Mouse (Mus musculus): ENCODE data around the gene Atp2a3. TPM values are rescaled to one million over a fixed set of nuclear protein-coding genes. Genes with fewer than 3 reads are reported as not detected.

Atp2a3 gene
- polyA plus RNA-seq, 1 experiment: 0.54 TPM

DNA sequence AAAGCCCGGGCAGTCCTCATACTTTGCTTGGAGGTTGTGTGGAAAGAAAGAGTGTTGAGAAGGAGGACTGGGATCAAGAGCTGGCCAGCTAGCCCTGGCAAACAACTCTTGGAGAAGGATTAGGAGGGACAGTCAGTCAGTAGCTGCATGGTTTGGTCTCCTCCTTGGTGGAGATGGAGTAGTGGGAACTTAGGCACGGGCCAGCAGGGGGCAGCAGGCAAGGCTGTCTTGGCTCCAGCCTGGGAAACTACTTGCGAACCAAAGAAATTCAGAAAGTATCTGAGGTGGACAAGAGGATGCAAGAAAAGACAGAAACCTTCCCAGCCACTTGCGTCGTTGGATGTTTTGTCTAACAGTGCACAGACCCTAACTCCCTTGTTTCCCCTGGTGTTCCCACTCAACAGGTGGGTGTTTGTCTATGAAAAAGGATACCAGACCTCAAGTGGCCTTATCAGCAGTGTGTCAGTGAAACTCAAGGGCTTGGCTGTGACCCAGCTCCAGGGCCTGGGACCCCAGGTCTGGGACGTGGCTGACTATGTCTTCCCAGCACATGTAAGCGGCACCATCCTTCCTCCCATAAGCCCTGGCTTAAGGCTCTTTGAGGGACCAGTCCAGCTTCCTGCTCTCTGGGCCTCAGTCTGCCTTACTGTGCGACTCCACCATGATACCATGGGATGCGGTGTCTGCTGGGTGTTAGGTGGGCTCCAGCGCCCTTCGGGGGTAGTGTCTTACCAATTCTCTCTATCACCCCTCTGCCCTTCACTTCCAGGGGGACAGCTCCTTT lies 46.9 kb downstream of the Atp2a3 start:
- no peak overlapping the region for H3K4me3 ChIP-seq (ENCODE audit: insufficient read depth, poor library complexity, severe bottlenecking)
- TF ChIP-seq MYOD1 (IDR thresholded peaks at IDR 0.05; ENCODE audit: control insufficient read depth, insufficient read length, low read depth) (no peak), CTCF (IDR thresholded peaks at IDR 0.05; ENCODE audit: control insufficient read depth, insufficient read depth, insufficient read length) (peak; percentile 68), MAX (IDR thresholded peaks at IDR 0.05) (no peak), USF1 (IDR thresholded peaks at IDR 0.05; ENCODE audit: low read depth) (no peak)

DNA sequence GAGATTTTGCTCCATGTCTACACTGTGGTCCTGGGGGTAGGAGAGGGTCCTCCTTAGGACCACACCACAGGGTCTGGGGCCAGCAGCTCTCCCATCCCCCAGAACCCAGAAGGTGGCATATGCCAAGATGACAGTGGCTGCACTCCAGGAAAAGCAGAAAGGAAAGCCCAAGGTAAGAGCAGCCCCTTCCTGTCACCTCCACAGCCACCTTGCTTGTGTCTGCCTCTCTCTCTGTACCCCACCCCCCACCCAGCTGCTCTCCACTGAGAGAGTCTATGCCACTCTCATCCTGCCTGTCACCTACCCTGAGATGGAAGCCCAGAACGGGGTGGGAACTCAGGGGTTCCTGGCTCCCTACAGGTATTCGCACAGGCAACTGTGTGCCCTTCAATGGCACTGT lies 47.9 kb downstream of the Atp2a3 start:
- no peaks in the 10 kb centered on the region for H3K79me3 ChIP-seq (ENCODE audit: low read depth)
- no peak overlapping the region for H3K4me3 ChIP-seq (ENCODE audit: insufficient read depth, poor library complexity, severe bottlenecking)
- no peak overlapping the region for H3ac ChIP-seq (ENCODE audit: control insufficient read depth, insufficient read length, low read depth)
- no peaks in the 10 kb centered on the region for H3K36me3 ChIP-seq (ENCODE audit: control insufficient read depth, insufficient read depth)
- TF ChIP-seq USF1 (IDR thresholded peaks at IDR 0.05; ENCODE audit: low read depth): no peak
- no peak for TF ChIP-seq MYOG (IDR thresholded peaks at IDR 0.05; ENCODE audit: control insufficient read depth, extremely low read depth, insufficient read length)
- no peak for TF ChIP-seq CTCF (IDR thresholded peaks at IDR 0.05; ENCODE audit: control insufficient read depth, insufficient read depth, insufficient read length)
- TF ChIP-seq MAX (IDR thresholded peaks at IDR 0.05): no peak
- TF ChIP-seq FOSL1 (IDR thresholded peaks at IDR 0.05; ENCODE audit: insufficient read depth, low read length, poor library complexity, severe bottlenecking): no peak
- no peak for TF ChIP-seq MYOD1 (IDR thresholded peaks at IDR 0.05; ENCODE audit: control insufficient read depth, insufficient read length, low read depth)
- TF ChIP-seq CEBPB (IDR thresholded peaks at IDR 0.05; ENCODE audit: low read depth): no peak
- H3K27me3 ChIP-seq (ENCODE audit: control insufficient read depth, insufficient read depth, insufficient read length): peaks cover 4% of the 10 kb centered on the region
- H3K79me2 ChIP-seq (ENCODE audit: control insufficient read depth, insufficient read depth): no peaks in the 10 kb centered on the region

More for the DNA sequence above, 46.9 kb downstream of the Atp2a3 start:
- H3K36me3 ChIP-seq (ENCODE audit: control insufficient read depth, insufficient read depth): no peaks in the 10 kb centered on the region
- H3K79me2 ChIP-seq (ENCODE audit: control insufficient read depth, insufficient read depth): no peaks in the 10 kb centered on the region
- no peaks in the 10 kb centered on the region for H3K79me3 ChIP-seq (ENCODE audit: low read depth)
- H3K27me3 ChIP-seq (ENCODE audit: control insufficient read depth, insufficient read depth, insufficient read length): peaks cover 4% of the 10 kb centered on the region
- H3ac ChIP-seq (ENCODE audit: control insufficient read depth, insufficient read length, low read depth): no peak overlapping the region

DNA sequence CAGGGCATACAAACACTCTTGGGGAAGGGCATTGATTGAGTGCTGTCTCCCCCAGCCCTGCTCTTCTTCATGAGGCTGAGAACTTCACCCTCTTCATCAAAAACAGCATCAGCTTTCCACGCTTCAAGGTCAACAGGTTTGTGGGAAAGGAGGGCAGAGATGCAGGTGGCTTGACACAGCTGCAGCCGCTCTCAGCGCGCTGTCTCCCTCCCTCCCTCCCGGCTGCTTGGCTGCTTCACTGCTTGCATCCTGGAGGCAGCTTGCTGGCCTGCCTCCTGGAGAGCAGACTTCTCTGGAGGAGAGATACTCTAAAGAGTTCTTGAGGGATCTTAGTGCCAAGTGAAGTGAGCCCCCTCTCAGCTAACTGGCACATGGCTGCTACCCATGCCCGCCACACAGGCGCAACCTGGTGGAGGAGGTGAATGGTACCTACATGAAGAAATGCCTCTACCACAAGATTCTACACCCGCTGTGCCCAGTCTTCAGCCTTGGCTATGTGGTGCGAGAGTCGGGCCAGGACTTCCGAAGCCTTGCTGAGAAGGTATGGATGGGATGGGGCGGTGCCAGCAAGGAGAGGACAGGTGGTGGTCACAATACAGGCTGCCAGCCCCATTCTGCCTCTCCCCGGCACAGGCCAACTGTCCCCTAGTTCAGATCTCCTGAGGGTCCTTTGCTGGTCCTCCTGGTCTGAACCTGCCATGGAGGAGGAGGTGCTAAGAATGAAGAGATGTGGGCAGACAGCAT lies 48.7 kb downstream of the Atp2a3 start:
- Histone ChIP-seq H3K27me3 (ENCODE audit: control insufficient read depth, insufficient read depth, insufficient read length) (peaks cover 4% of the 10 kb centered on the region), H3K4me3 (ENCODE audit: insufficient read depth, poor library complexity, severe bottlenecking) (no peak overlapping the region), H3ac (ENCODE audit: control insufficient read depth, insufficient read length, low read depth) (no peak overlapping the region), H3K36me3 (ENCODE audit: control insufficient read depth, insufficient read depth) (no peaks in the 10 kb centered on the region), H3K79me3 (ENCODE audit: low read depth) (no peaks in the 10 kb centered on the region), H3K79me2 (ENCODE audit: control insufficient read depth, insufficient read depth) (no peaks in the 10 kb centered on the region)
- TF ChIP-seq MYOD1 (IDR thresholded peaks at IDR 0.05; ENCODE audit: control insufficient read depth, insufficient read length, low read depth) (no peak), MYOG (IDR thresholded peaks at IDR 0.05; ENCODE audit: control insufficient read depth, extremely low read depth, insufficient read length) (no peak), CEBPB (IDR thresholded peaks at IDR 0.05; ENCODE audit: low read depth) (no peak), MAX (IDR thresholded peaks at IDR 0.05) (no peak), USF1 (IDR thresholded peaks at IDR 0.05; ENCODE audit: low read depth) (no peak), FOSL1 (IDR thresholded peaks at IDR 0.05; ENCODE audit: insufficient read depth, low read length, poor library complexity, severe bottlenecking) (no peak), CTCF (IDR thresholded peaks at IDR 0.05; ENCODE audit: control insufficient read depth, insufficient read depth, insufficient read length) (no peak)

DNA sequence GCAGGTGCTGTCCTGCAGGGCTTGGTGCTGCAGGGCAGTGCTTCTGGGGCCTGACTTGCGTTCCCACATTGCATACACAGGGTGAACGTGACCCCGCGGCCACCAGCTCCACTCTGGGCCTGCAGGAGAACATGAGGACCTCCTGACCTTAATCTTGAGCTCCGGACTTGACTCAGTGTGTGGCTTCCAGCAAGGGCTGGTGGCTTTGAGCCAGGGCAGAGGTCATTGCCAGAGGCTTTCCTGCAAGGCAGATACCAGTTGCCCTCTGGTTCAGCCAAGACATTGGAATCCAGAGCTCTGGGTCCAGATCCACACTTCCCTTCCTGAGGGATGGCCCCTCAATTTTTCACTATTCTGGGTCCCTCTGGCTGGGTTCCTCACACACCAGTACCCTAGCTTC lies 53.0 kb downstream of the Atp2a3 start:
- H3K79me2 ChIP-seq (ENCODE audit: control insufficient read depth, insufficient read depth): no peaks in the 10 kb centered on the region
- TF ChIP-seq FOSL1 (IDR thresholded peaks at IDR 0.05; ENCODE audit: insufficient read depth, low read length, poor library complexity, severe bottlenecking): no peak
- TF ChIP-seq MYOG (IDR thresholded peaks at IDR 0.05; ENCODE audit: control insufficient read depth, extremely low read depth, insufficient read length): no peak
- no peak for TF ChIP-seq MYOD1 (IDR thresholded peaks at IDR 0.05; ENCODE audit: control insufficient read depth, insufficient read length, low read depth)
- H3K4me3 ChIP-seq (ENCODE audit: insufficient read depth, poor library complexity, severe bottlenecking): no peak overlapping the region
- H3K36me3 ChIP-seq (ENCODE audit: control insufficient read depth, insufficient read depth): no peaks in the 10 kb centered on the region
- no peaks in the 10 kb centered on the region for H3K79me3 ChIP-seq (ENCODE audit: low read depth)
- H3K27me3 ChIP-seq (ENCODE audit: control insufficient read depth, insufficient read depth, insufficient read length): peaks cover 4% of the 10 kb centered on the region
- H3ac ChIP-seq (ENCODE audit: control insufficient read depth, insufficient read length, low read depth): no peak overlapping the region

DNA sequence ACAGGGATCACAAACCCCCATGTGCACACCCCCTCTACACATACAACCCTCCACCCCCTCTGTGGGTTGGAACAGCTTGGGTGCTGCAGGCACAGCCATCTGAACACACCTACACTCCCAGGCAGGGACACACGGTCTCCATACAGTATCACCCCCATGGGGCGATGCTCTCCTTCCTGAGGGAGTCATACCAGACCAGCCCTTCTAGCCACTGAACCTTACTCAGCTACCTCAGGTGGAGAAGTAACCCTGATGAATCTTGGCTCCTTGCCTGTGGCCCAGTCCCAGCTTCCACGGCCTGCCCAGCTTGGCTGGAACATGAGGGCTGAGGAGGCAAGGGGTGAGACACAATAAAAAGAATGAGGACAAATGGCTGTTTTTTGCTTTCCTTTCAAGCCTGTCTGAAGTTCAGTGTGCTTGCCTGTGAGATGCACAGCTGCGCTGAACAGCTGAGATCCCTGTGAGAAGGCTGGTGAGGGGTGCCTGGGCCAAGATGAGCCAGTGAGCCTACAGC lies 53.9 kb downstream of the Atp2a3 start:
- Histone ChIP-seq H3K36me3 (ENCODE audit: control insufficient read depth, insufficient read depth) (no peaks in the 10 kb centered on the region), H3K4me3 (ENCODE audit: insufficient read depth, poor library complexity, severe bottlenecking) (no peak overlapping the region), H3K79me3 (ENCODE audit: low read depth) (no peaks in the 10 kb centered on the region), H3K27me3 (ENCODE audit: control insufficient read depth, insufficient read depth, insufficient read length) (peaks cover 2% of the 10 kb centered on the region), H3ac (ENCODE audit: control insufficient read depth, insufficient read length, low read depth) (no peak overlapping the region), H3K79me2 (ENCODE audit: control insufficient read depth, insufficient read depth) (peaks cover 5% of the 10 kb centered on the region)
- TF ChIP-seq CTCF (IDR thresholded peaks at IDR 0.05; ENCODE audit: control insufficient read depth, insufficient read depth, insufficient read length) (no peak), FOSL1 (IDR thresholded peaks at IDR 0.05; ENCODE audit: insufficient read depth, low read length, poor library complexity, severe bottlenecking) (no peak), USF1 (IDR thresholded peaks at IDR 0.05; ENCODE audit: low read depth) (no peak), MAX (IDR thresholded peaks at IDR 0.05) (no peak), CEBPB (IDR thresholded peaks at IDR 0.05; ENCODE audit: low read depth) (no peak), MYOD1 (IDR thresholded peaks at IDR 0.05; ENCODE audit: control insufficient read depth, insufficient read length, low read depth) (no peak), MYOG (IDR thresholded peaks at IDR 0.05; ENCODE audit: control insufficient read depth, extremely low read depth, insufficient read length) (no peak)
